Mouse (Mus musculus): ENCODE measurements at regions not wholly inside any gene's neighbourhood (a gene's known extent, or its start where the extent isn't known, plus 50 kb on each side); places are given as distances from the start of the nearest gene placed in this dataset.

GRCm38 (mm10) chr3:117188782-117189500 lies 171.7 kb downstream of the Plppr4 start:
- no peak for TF ChIP-seq POLR2A (IDR thresholded peaks at IDR 0.05; ENCODE audit: borderline replicate concordance, extremely low read depth, insufficient read depth, insufficient read length, poor library complexity, severe bottlenecking)
- TF ChIP-seq CTCF (IDR thresholded peaks at IDR 0.05; ENCODE audit: borderline replicate concordance, extremely low read depth, insufficient read depth, insufficient read length), result no peak
